Mouse (Mus musculus): ENCODE data around the gene Mb.

GRCm38 (mm10) chr15:77008851-77009250 lies 41.6 kb downstream of the Mb start:
- TF ChIP-seq POLR2A (IDR thresholded peaks at IDR 0.05; ENCODE audit: borderline replicate concordance, insufficient read depth, low read length) (no peak), CTCF (IDR thresholded peaks at IDR 0.05; ENCODE audit: borderline replicate concordance, insufficient read depth, low read depth, low read length) (no peak)
